Mouse (Mus musculus) kidney, adult 11 months (tissue): ENCODE data around the gene Abl1.

Experiments used
- DNase-seq: peaks from one replicate; pipeline ENCODE4 v3.0.0; 2022

Gene Abl1

GRCm38 (mm10) chr2:31690063-31690462, 1.9 kb downstream of the Abl1 start:
- DNase-seq, result no peak

- no peak for DNase-seq
These were observed 10.0 kb downstream of the Abl1 start for GRCm38 (mm10) chr2:31698209-31698608.

GRCm38 (mm10) chr2:31700545-31701446, 12.6 kb downstream of the Abl1 start:
- DNase-seq, result peak; percentile 25

GRCm38 (mm10) chr2:31703226-31703625, 15.1 kb downstream of the Abl1 start:
- no peak for DNase-seq

- no peak for DNase-seq
These were observed 17.7 kb downstream of the Abl1 start for GRCm38 (mm10) chr2:31705914-31706313.

GRCm38 (mm10) chr2:31706531-31706930, 18.4 kb downstream of the Abl1 start:
- no peak for DNase-seq

GRCm38 (mm10) chr2:31712716-31713115, 24.5 kb downstream of the Abl1 start:
- no peak for DNase-seq

GRCm38 (mm10) chr2:31713813-31714212, 25.6 kb downstream of the Abl1 start:
- no peak for DNase-seq

- no peak for DNase-seq
These were observed 26.6 kb downstream of the Abl1 start for GRCm38 (mm10) chr2:31714780-31715179.

- no peak for DNase-seq
These were observed 27.8 kb downstream of the Abl1 start for GRCm38 (mm10) chr2:31715985-31716384.

GRCm38 (mm10) chr2:31719202-31719880, 31.2 kb downstream of the Abl1 start:
- peak; percentile 73 for DNase-seq

GRCm38 (mm10) chr2:31719944-31720343, 31.8 kb downstream of the Abl1 start:
- no peak for DNase-seq

- DNase-seq, result no peak
These were observed 32.6 kb downstream of the Abl1 start for GRCm38 (mm10) chr2:31720783-31721182.

- DNase-seq, result no peak
These were observed 36.7 kb downstream of the Abl1 start for GRCm38 (mm10) chr2:31724730-31725490.

- no peak for DNase-seq
These were observed 39.6 kb downstream of the Abl1 start for GRCm38 (mm10) chr2:31727576-31728277.

GRCm38 (mm10) chr2:31730640-31731039, 42.5 kb downstream of the Abl1 start:
- DNase-seq, result no peak

GRCm38 (mm10) chr2:31732497-31732896, 44.3 kb downstream of the Abl1 start:
- DNase-seq, result peak; percentile 31

- no peak for DNase-seq
These were observed 45.4 kb downstream of the Abl1 start for GRCm38 (mm10) chr2:31733558-31733957.

- DNase-seq, result no peak
These were observed 50.9 kb downstream of the Abl1 start for GRCm38 (mm10) chr2:31739041-31739440.

GRCm38 (mm10) chr2:31741728-31742127, 53.6 kb downstream of the Abl1 start:
- no peak for DNase-seq

GRCm38 (mm10) chr2:31742134-31742533, 54.0 kb downstream of the Abl1 start:
- no peak for DNase-seq

- DNase-seq, result no peak
These were observed 57.6 kb downstream of the Abl1 start for GRCm38 (mm10) chr2:31745741-31746243.

GRCm38 (mm10) chr2:31746835-31747234, 58.7 kb downstream of the Abl1 start:
- DNase-seq, result no peak
